Mouse (Mus musculus): ENCODE measurements around the gene Aebp2.

- TF ChIP-seq EP300 (optimal IDR thresholded peaks at IDR 0.05), result no peak
- TF ChIP-seq CTCF (IDR thresholded peaks at IDR 0.05; ENCODE audit: low read depth), result no peak
Measured at GRCm38 (mm10) chr6:140657920-140658522, 35.6 kb downstream of the Aebp2 start.

Data from stomach, postnatal 0 days (tissue).